Mouse (Mus musculus): Measurements from ENCODE around the gene Sap25. TPM values are rescaled to one million over a fixed set of nuclear protein-coding genes. Genes with fewer than 3 reads are reported as not detected.

The Sap25 gene
- 3.4 and 4.0 TPM in 2 replicates for polyA plus RNA-seq (2015; fragmentation: Nextera tagmentation; extraction: Ambion mirVana)

DNA sequence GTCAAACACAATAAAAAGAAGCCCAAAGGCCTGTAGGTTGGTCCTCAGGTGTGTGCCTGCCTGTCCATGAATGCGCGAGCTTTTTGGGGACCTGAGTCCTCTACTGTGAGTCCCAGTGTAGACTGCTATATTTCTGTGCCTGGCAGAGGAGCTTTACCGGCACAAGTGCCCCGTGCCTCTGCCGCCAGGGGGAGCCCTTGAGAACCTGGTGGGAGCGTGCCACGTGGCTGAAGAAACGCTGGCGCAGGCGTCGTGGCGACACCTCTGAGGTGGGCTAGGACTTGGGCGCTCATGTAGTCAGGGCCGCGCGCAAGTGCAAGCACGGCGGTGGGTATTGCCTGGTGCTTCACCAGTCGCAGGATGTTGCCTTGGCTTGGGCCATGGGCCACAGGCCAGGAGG lies at the start of gene Sap25:
Gene Sap25 (plus strand): TSS at position 281 of the 400 bp plus-strand sequence.
- Histone ChIP-seq H3K36me3 (replicated peaks; ENCODE audit: insufficient read depth, low read length) (peaks cover 53% of the 10 kb centered on the region), H3K9me3 (ENCODE audit: low read length) (no peaks in the 10 kb centered on the region), H3K27me3 (ENCODE audit: insufficient read depth, low read length) (peaks cover 20% of the 10 kb centered on the region), H3K4me3 (ENCODE audit: low read depth, low read length) (no peak within 1 kb of the TSS), H3K9ac (replicated peaks) (no peak within 1 kb of the TSS), H3K27ac (ENCODE audit: low read depth) (no peak within 1 kb of the TSS), H3K4me1 (ENCODE audit: insufficient read depth) (peaks cover 13% of the 10 kb centered on the region), H3K4me2 (ENCODE audit: low read depth, low read length) (no peak within 1 kb of the TSS)
- no peak for ATAC-seq
- TF ChIP-seq EP300 (IDR thresholded peaks at IDR 0.05; ENCODE audit: low read depth) (no peak), CTCF (IDR thresholded peaks at IDR 0.05; ENCODE audit: low read depth) (peak; percentile 73)
- WGBS (ENCODE audit: insufficient replicate concordance), result 80% methylated on average over 19 of the region's 19 CpGs
- peak; percentile 72 for DNase-seq

GRCm38 (mm10) chr5:137595921-137596320 lies 45.2 kb upstream of the Sap25 start:
- Histone ChIP-seq H3K36me3 (replicated peaks; ENCODE audit: insufficient read depth, low read length) (peaks cover 2% of the 10 kb centered on the region; the same call in 1 of the 2 replicates), H3K4me2 (ENCODE audit: low read depth, low read length) (no peak overlapping the region), H3K27me3 (ENCODE audit: insufficient read depth, low read length) (no peaks in the 10 kb centered on the region), H3K9me3 (ENCODE audit: low read length) (no peaks in the 10 kb centered on the region), H3K4me3 (ENCODE audit: low read depth, low read length) (no peak overlapping the region), H3K9ac (replicated peaks) (no peak overlapping the region), H3K4me1 (ENCODE audit: insufficient read depth) (peaks cover 24% of the 10 kb centered on the region), H3K27ac (ENCODE audit: low read depth) (no peak overlapping the region)
- DNase-seq (no peak), ATAC-seq (no peak)
- 85% methylated on average over 7 of the region's 7 CpGs for WGBS (ENCODE audit: insufficient replicate concordance)
- TF ChIP-seq EP300 (IDR thresholded peaks at IDR 0.05; ENCODE audit: low read depth), result no peak
- TF ChIP-seq CTCF (IDR thresholded peaks at IDR 0.05; ENCODE audit: low read depth), result no peak

DNA sequence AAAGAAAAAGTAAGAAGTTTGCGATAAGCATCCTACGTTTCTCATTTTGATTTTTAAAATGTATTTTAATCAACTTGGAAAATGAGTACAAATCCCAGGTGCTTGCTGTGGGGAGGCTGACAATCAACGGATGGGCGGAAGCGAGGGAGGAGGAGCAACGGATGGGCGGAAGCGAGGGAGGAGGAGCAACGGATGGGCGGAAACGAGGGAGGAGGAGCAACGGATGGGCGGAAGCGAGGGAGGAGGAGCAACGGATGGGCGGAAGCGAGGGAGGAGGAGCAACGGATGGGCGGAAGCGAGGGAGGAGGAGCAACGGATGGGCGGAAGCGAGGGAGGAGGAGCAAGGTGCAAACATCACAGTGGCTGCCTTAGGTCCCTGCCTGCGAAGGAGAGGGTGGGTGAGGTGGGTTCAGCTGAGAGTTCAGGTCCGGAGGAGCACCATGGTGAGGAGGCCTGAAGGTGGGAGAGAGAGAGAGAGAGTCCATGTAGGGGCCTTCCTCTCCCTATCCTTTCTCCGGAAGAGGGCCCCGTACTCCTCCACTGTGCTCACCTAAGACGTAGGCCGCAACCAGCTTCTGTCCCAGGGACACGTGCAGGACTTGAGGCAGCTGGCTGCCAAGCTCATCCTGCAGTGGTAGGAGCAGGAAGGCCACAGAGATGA lies 44.4 kb upstream of the Sap25 start:
- Histone ChIP-seq H3K27me3 (ENCODE audit: insufficient read depth, low read length) (no peaks in the 10 kb centered on the region), H3K27ac (ENCODE audit: low read depth) (peak overlapping the region; percentile 70), H3K4me2 (ENCODE audit: low read depth, low read length) (peak overlapping the region; percentile 63), H3K36me3 (replicated peaks; ENCODE audit: insufficient read depth, low read length) (peaks cover 2% of the 10 kb centered on the region; the same call in 1 of the 2 replicates), H3K4me3 (ENCODE audit: low read depth, low read length) (peak overlapping the region; percentile 26; the same call in 1 of the 2 replicates), H3K9me3 (ENCODE audit: low read length) (no peaks in the 10 kb centered on the region), H3K4me1 (ENCODE audit: insufficient read depth) (peaks cover 24% of the 10 kb centered on the region), H3K9ac (replicated peaks) (no peak overlapping the region; the same call in 1 of the 2 replicates)
- ATAC-seq (no peak), DNase-seq (no peak)
- WGBS (ENCODE audit: insufficient replicate concordance), result 30% methylated on average over 29 of the region's 30 CpGs
- TF ChIP-seq CTCF (IDR thresholded peaks at IDR 0.05; ENCODE audit: low read depth), result no peak
- no peak for TF ChIP-seq EP300 (IDR thresholded peaks at IDR 0.05; ENCODE audit: low read depth)

- Histone ChIP-seq H3K4me2 (ENCODE audit: low read depth, low read length) (0 out of 2 replicates have a peak overlapping the region, but pooled peaks have one; percentile 63), H3K4me1 (ENCODE audit: insufficient read depth) (peaks cover 28% of the 10 kb centered on the region)
Observed at GRCm38 (mm10) chr5:137597625-137598024, 43.5 kb upstream of the Sap25 start.

DNA sequence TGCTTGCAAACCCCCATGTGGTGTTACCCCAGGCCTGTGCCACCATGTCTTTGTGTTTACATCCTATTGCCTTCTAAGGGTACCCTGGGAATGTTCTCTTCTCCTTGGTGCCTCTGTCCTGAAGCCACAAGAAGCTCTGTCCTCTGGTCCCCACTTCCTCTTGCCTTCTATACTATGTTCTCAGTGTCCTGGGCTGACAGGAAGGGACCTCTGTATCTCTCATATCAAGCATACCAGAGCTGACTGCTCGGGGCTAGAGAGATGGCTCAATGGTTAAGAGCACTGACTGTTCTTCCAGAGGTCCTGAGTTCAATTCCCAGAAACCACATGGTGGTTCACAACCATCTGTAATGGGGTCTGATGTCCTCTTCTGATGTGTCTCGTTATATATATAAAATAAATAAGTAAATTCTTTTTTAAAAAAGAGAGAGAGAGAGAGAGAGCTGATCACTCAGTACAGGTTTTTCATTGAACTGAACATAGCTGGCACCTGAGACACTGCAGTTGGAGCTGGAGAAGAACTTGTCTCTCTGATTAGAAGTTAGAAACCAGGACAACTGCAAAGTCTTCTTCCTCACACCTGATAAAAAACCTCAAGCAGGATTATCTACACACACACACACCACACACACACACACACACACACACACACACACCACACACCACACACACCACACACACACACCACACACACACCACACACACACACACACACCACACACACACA lies 42.9 kb upstream of the Sap25 start:
- Histone ChIP-seq H3K36me3 (replicated peaks; ENCODE audit: insufficient read depth, low read length) (peaks cover 2% of the 10 kb centered on the region; the same call in 1 of the 2 replicates), H3K27ac (ENCODE audit: low read depth) (0 out of 2 replicates have a peak overlapping the region, but pooled peaks have one; percentile 8), H3K9ac (replicated peaks) (no peak overlapping the region), H3K27me3 (ENCODE audit: insufficient read depth, low read length) (no peaks in the 10 kb centered on the region), H3K9me3 (ENCODE audit: low read length) (no peaks in the 10 kb centered on the region), H3K4me2 (ENCODE audit: low read depth, low read length) (peak overlapping the region; percentile 98; the same call in 1 of the 2 replicates), H3K4me3 (ENCODE audit: low read depth, low read length) (no peak overlapping the region), H3K4me1 (ENCODE audit: insufficient read depth) (peaks cover 29% of the 10 kb centered on the region)
- no peak for TF ChIP-seq CTCF (IDR thresholded peaks at IDR 0.05; ENCODE audit: low read depth)
- no peak for TF ChIP-seq EP300 (IDR thresholded peaks at IDR 0.05; ENCODE audit: low read depth)
- 40% methylated on average over 2 of the region's 2 CpGs for WGBS (ENCODE audit: insufficient replicate concordance)
- DNase-seq, result no peak
- no peak for ATAC-seq

More at GRCm38 (mm10) chr5:137597625-137598024, 43.5 kb upstream of the Sap25 start:
- Histone ChIP-seq H3K9me3 (ENCODE audit: low read length) (no peaks in the 10 kb centered on the region), H3K27me3 (ENCODE audit: insufficient read depth, low read length) (no peaks in the 10 kb centered on the region), H3K9ac (replicated peaks) (no peak overlapping the region), H3K27ac (ENCODE audit: low read depth) (0 out of 2 replicates have a peak overlapping the region, but pooled peaks have one; percentile 8), H3K4me3 (ENCODE audit: low read depth, low read length) (no peak overlapping the region), H3K36me3 (replicated peaks; ENCODE audit: insufficient read depth, low read length) (peaks cover 2% of the 10 kb centered on the region; the same call in 1 of the 2 replicates)
- TF ChIP-seq EP300 (IDR thresholded peaks at IDR 0.05; ENCODE audit: low read depth) (no peak), CTCF (IDR thresholded peaks at IDR 0.05; ENCODE audit: low read depth) (no peak)
- no peak for ATAC-seq
- 72% methylated on average over 6 of the region's 6 CpGs for WGBS (ENCODE audit: insufficient replicate concordance)
- DNase-seq, result no peak

DNA sequence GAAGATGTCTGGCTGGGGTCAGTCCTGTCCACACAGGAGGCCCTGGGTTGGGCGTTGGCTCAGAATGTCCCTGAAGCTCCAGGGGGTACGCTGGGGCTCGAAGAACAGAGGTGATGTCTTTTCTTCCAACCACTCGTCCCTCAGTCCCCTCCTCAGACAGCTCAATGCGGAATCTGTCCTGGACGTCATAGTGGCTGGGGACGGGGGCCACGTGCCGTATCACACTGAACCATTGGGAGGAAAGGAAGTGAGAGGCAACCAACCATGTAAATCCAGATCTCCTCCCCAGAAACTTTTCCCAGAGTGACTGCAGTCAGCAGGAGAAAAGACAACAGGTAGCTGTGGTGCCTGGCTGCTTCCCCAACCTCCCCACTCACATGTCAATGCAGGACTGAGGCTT lies 41.5 kb upstream of the Sap25 start:
- no peak for TF ChIP-seq EP300 (IDR thresholded peaks at IDR 0.05; ENCODE audit: low read depth)
- no peak for TF ChIP-seq CTCF (IDR thresholded peaks at IDR 0.05; ENCODE audit: low read depth)
- 28% methylated on average over 9 of the region's 9 CpGs for WGBS (ENCODE audit: insufficient replicate concordance)
- H3K4me2 ChIP-seq (ENCODE audit: low read depth, low read length), result peak overlapping the region; percentile 98

More for the DNA sequence above, 41.5 kb upstream of the Sap25 start:
- no peaks in the 10 kb centered on the region for H3K9me3 ChIP-seq (ENCODE audit: low read length)
- ATAC-seq (no peak), DNase-seq (no peak)
- peak overlapping the region; percentile 79 for H3K27ac ChIP-seq (ENCODE audit: low read depth)
- H3K4me1 ChIP-seq (ENCODE audit: insufficient read depth), result peaks cover 29% of the 10 kb centered on the region
- peaks cover 2% of the 10 kb centered on the region; the same call in 1 of the 2 replicates for H3K36me3 ChIP-seq (replicated peaks; ENCODE audit: insufficient read depth, low read length)
- no peaks in the 10 kb centered on the region for H3K27me3 ChIP-seq (ENCODE audit: insufficient read depth, low read length)
- peak overlapping the region; percentile 69 for H3K4me3 ChIP-seq (ENCODE audit: low read depth, low read length)
- peak overlapping the region; percentile 88 for H3K9ac ChIP-seq (replicated peaks)
